Mouse (Mus musculus) ES-Bruce4 (cell line): ENCODE results near the gene Raf1.

Experiments used
- CTCF ChIP-seq: IDR thresholded peaks from one replicate; pipeline ENCODE4 v1.8.1; 2011; ENCODE audit warnings: low read depth, low read length
- POLR2A ChIP-seq: IDR thresholded peaks from one replicate; pipeline ENCODE4 v1.8.1; 2011; ENCODE audit warnings: low read length; ENCODE audit not compliant: insufficient read depth

DNA sequence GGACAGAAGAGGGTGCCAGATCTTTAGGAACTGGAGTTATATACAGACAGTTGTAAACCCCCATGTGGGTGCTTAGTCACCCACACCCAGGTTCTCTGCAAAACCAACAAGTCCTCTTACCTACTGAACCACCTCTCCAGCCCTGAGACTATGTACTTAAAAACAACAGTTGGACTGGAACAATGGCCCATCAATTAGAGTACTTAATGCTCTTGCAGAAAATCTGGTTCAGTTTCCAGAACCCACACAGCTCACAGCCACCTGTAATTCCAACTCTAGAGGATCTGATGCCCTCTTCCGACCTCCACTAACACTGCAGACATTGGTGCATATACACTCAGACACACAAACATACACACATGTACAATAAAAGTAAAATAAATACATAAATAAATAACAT lies 3.7 kb downstream of the Raf1 start:
- TF ChIP-seq CTCF (no peak), POLR2A (no peak)
